Mouse (Mus musculus) midbrain, embryonic 15.5 days (tissue): ENCODE measurements at regions not wholly inside any gene's neighbourhood (a gene's known extent, or its start where the extent isn't known, plus 50 kb on each side); places are given as distances from the start of the nearest gene placed in this dataset.
"Not testable (repeated sequence)": the region's sequence is repeated elsewhere in the genome, so short reads cannot be mapped to it uniquely, and the experiment has no call there.

ENCODE experiments used
- ATAC-seq: fragments of 200-750 bp; cut with Nextera tagmentation; replicated peaks from 2 replicates; pipeline ENCODE4 v1.8.0; 2017; ENCODE audit warnings: moderate TSS enrichment
- H3K27ac ChIP-seq: fragments of 300-500 bp; sonication (generic); 2 replicates; pipeline ENCODE4 v1.5.1; 2015; ENCODE audit warnings: mild to moderate bottlenecking, inconsistent platforms
- H3K27me3 ChIP-seq: fragments of 300-500 bp; sonication (generic); replicated peaks from 2 replicates; pipeline ENCODE4 v1.6.1; 2015; ENCODE audit warnings: inconsistent platforms
- H3K36me3 ChIP-seq: fragments of 300-500 bp; sonication (generic); replicated peaks from 2 replicates; pipeline ENCODE4 v1.6.1; 2015; ENCODE audit warnings: inconsistent platforms
- H3K4me1 ChIP-seq: fragments of 300-500 bp; sonication (generic); 2 replicates; pipeline ENCODE4 v1.6.1; 2015; ENCODE audit warnings: inconsistent platforms
- H3K4me2 ChIP-seq: fragments of 300-500 bp; sonication (generic); 2 replicates; pipeline ENCODE4 v1.6.1; 2015; ENCODE audit warnings: inconsistent platforms, mild to moderate bottlenecking, moderate library complexity
- H3K4me3 ChIP-seq: fragments of 300-500 bp; sonication (generic); 2 replicates; pipeline ENCODE4 v1.5.1; 2015; ENCODE audit warnings: mild to moderate bottlenecking, inconsistent platforms
- H3K9ac ChIP-seq: fragments of 300-500 bp; sonication (generic); 2 replicates; pipeline ENCODE4 v1.6.1; 2015; ENCODE audit warnings: mild to moderate bottlenecking, inconsistent platforms
- H3K9me3 ChIP-seq: fragments of 300-500 bp; sonication (generic); 2 replicates; pipeline ENCODE4 v1.6.1; 2016; ENCODE audit warnings: inconsistent platforms

- Histone ChIP-seq H3K27me3 (no peaks in the 10 kb centered on the region), H3K36me3 (no peaks in the 10 kb centered on the region), H3K4me1 (no peaks in the 10 kb centered on the region), H3K9ac (no peak overlapping the region), H3K4me3 (no peak overlapping the region), H3K27ac (no peak overlapping the region), H3K4me2 (no peak overlapping the region), H3K9me3 (no peaks in the 10 kb centered on the region)
- no peak for ATAC-seq
These were observed 67.1 kb upstream of the Vrk2 start for GRCm38 (mm10) chr11:26660878-26661277.

GRCm38 (mm10) chr11:26649165-26649564 is 55.4 kb upstream of the Vrk2 start:
- H3K9ac ChIP-seq, ATAC-seq, H3K4me3 ChIP-seq, H3K4me1 ChIP-seq, H3K4me2 ChIP-seq, H3K36me3 ChIP-seq, H3K27me3 ChIP-seq, H3K27ac ChIP-seq, H3K9me3 ChIP-seq: not testable (repeated sequence)
